Mouse (Mus musculus): Measurements from ENCODE around the gene Vopp1. TPM values are rescaled to one million over a fixed set of nuclear protein-coding genes. Genes with fewer than 3 reads are reported as not detected.

The Vopp1 gene
- polyA plus RNA-seq, 2 experiments, result 26.8 to 31.2 TPM

- Histone ChIP-seq H3K4me3 (ENCODE audit: insufficient read depth in 1 of 2, low read depth in 2 of 2, low read length in 2 of 2) (no peak overlapping the region), H3K9ac (replicated peaks) (no peak overlapping the region), H3K27me3 (ENCODE audit: control insufficient read depth, insufficient read depth, low read length) (no peaks in the 10 kb centered on the region), H3K9me3 (ENCODE audit: control insufficient read depth, low read length) (no peaks in the 10 kb centered on the region), H3K4me2 (ENCODE audit: low read depth) (no peak overlapping the region), H3K4me1 (replicated peaks; ENCODE audit: control insufficient read depth in 2 of 2, insufficient read depth in 2 of 2, low read length in 1 of 2) (no peaks in the 10 kb centered on the region), H3K36me3 (replicated peaks; ENCODE audit: control insufficient read depth, insufficient read depth, low read depth) (no peaks in the 10 kb centered on the region), H3K27ac (no peak overlapping the region)
- TF ChIP-seq EP300 (IDR thresholded peaks at IDR 0.05; ENCODE audit: low read depth) (no peak), CTCF (IDR thresholded peaks at IDR 0.05; ENCODE audit: low read depth) (no peak)
- DNase-seq (ENCODE audit: low read depth in 3 of 3, low spot score in 3 of 3) (no peak), ATAC-seq (ENCODE audit: insufficient read depth) (no peak)
- 33% methylated on average over 2 of the region's 2 CpGs for WGBS (ENCODE audit: insufficient replicate concordance)
Measured at GRCm38 (mm10) chr6:57839693-57840408, 14.9 kb upstream of the Vopp1 start.

GRCm38 (mm10) chr6:57825259-57825715 is 328 bp upstream of the Vopp1 start:
- no peaks in the 10 kb centered on the region for H3K9me3 ChIP-seq (ENCODE audit: control insufficient read depth, low read length)
- peaks cover 14 to 17% of the 10 kb centered on the region in 2 experiments for H3K4me1 ChIP-seq (replicated peaks; ENCODE audit: control insufficient read depth in 2 of 2, insufficient read depth in 2 of 2, low read length in 1 of 2)
- H3K9ac ChIP-seq (replicated peaks), result peak overlapping the region; percentile 91
- H3K4me2 ChIP-seq (ENCODE audit: low read depth), result peak overlapping the region; percentile 78
- H3K27me3 ChIP-seq (ENCODE audit: control insufficient read depth, insufficient read depth, low read length), result no peaks in the 10 kb centered on the region
- TF ChIP-seq EP300 (IDR thresholded peaks at IDR 0.05; ENCODE audit: low read depth), result no peak
- DNase-seq (ENCODE audit: low read depth in 3 of 3, low spot score in 3 of 3) (no peak), ATAC-seq (ENCODE audit: insufficient read depth) (peak; percentile 12; the same call in 1 of the 2 replicates)
- WGBS (ENCODE audit: insufficient replicate concordance), result 11% methylated on average over 5 of the region's 5 CpGs
- peak overlapping the region; percentile 79 to 81 for H3K4me3 ChIP-seq (ENCODE audit: insufficient read depth in 1 of 2, low read depth in 2 of 2, low read length in 2 of 2)
- H3K27ac ChIP-seq, result peak overlapping the region; percentile 86
- H3K36me3 ChIP-seq (replicated peaks; ENCODE audit: control insufficient read depth, insufficient read depth, low read depth), result no peaks in the 10 kb centered on the region; the same call in 1 of the 2 replicates

- peak overlapping the region; percentile 51 for H3K27ac ChIP-seq
- no peaks in the 10 kb centered on the region; the same call in 1 of the 2 replicates for H3K36me3 ChIP-seq (replicated peaks; ENCODE audit: control insufficient read depth, insufficient read depth, low read depth)
Measured at GRCm38 (mm10) chr6:57823461-57823860, 1.5 kb downstream of the Vopp1 start.

GRCm38 (mm10) chr6:57822648-57823410 is 2.1 kb downstream of the Vopp1 start:
- peak overlapping the region; percentile 65 for H3K27ac ChIP-seq
- no peaks in the 10 kb centered on the region for H3K27me3 ChIP-seq (ENCODE audit: control insufficient read depth, insufficient read depth, low read length)
- peak overlapping the region; percentile 65 for H3K9ac ChIP-seq (replicated peaks)
- H3K9me3 ChIP-seq (ENCODE audit: control insufficient read depth, low read length), result no peaks in the 10 kb centered on the region
- H3K4me3 ChIP-seq (ENCODE audit: insufficient read depth in 1 of 2, low read depth in 2 of 2, low read length in 2 of 2), result peak overlapping the region; percentile 49 to 54
- 65% methylated on average over 5 of the region's 5 CpGs for WGBS (ENCODE audit: insufficient replicate concordance)
- peaks cover 10 to 16% of the 10 kb centered on the region in 2 experiments for H3K4me1 ChIP-seq (replicated peaks; ENCODE audit: control insufficient read depth in 2 of 2, insufficient read depth in 2 of 2, low read length in 1 of 2)
- peak overlapping the region; percentile 67 for H3K4me2 ChIP-seq (ENCODE audit: low read depth)
- TF ChIP-seq EP300 (IDR thresholded peaks at IDR 0.05; ENCODE audit: low read depth), result no peak
- TF ChIP-seq CTCF (IDR thresholded peaks at IDR 0.05; ENCODE audit: low read depth), result no peak
- DNase-seq (ENCODE audit: low read depth in 3 of 3, low spot score in 3 of 3) (no peak), ATAC-seq (ENCODE audit: insufficient read depth) (no peak)
- H3K36me3 ChIP-seq (replicated peaks; ENCODE audit: control insufficient read depth, insufficient read depth, low read depth), result no peaks in the 10 kb centered on the region; the same call in 1 of the 2 replicates

More at GRCm38 (mm10) chr6:57823461-57823860, 1.5 kb downstream of the Vopp1 start:
- H3K4me2 ChIP-seq (ENCODE audit: low read depth), result peak overlapping the region; percentile 67
- no peaks in the 10 kb centered on the region for H3K27me3 ChIP-seq (ENCODE audit: control insufficient read depth, insufficient read depth, low read length)
- peak overlapping the region; percentile 54 to 81 for H3K4me3 ChIP-seq (ENCODE audit: insufficient read depth in 1 of 2, low read depth in 2 of 2, low read length in 2 of 2)
- DNase-seq (ENCODE audit: low read depth in 3 of 3, low spot score in 3 of 3) (peak in 1 of 3 experiments; percentile 30), ATAC-seq (ENCODE audit: insufficient read depth) (no peak)
- peaks cover 10 to 16% of the 10 kb centered on the region in 2 experiments for H3K4me1 ChIP-seq (replicated peaks; ENCODE audit: control insufficient read depth in 2 of 2, insufficient read depth in 2 of 2, low read length in 1 of 2)
- H3K9me3 ChIP-seq (ENCODE audit: control insufficient read depth, low read length), result no peaks in the 10 kb centered on the region
- TF ChIP-seq EP300 (IDR thresholded peaks at IDR 0.05; ENCODE audit: low read depth), result no peak; the same call in 1 of the 2 replicates
- TF ChIP-seq CTCF (IDR thresholded peaks at IDR 0.05; ENCODE audit: low read depth), result no peak
- 11% methylated on average over 3 of the region's 3 CpGs for WGBS (ENCODE audit: insufficient replicate concordance)
- H3K9ac ChIP-seq (replicated peaks), result peak overlapping the region; percentile 65
